Mouse (Mus musculus): Measurements from ENCODE around the gene Npsr1. TPM values are rescaled to one million over a fixed set of nuclear protein-coding genes. Genes with fewer than 3 reads are reported as not detected.

Npsr1 gene
- not detected in 2 replicates for polyA plus RNA-seq (2012; ENCODE audit: low replicate concordance)

DNA sequence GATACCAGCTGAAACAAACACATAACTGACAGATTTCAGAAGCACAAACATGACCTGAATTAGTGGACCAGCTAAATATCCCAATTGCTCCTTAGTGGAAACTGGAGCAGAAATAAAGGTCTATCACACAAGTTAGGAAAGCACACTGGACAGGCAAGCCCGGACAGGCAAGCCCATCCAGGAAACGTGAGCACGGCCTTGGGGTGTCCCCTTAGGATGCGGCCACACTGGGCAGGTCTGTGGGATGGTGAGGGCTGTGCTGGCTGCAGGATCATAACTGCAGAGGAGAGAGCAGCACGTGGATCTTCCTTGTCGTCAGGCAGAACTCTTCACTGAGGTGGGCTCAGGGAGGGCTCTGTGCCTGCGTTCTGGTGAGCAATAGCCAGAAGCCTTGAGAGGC is at the start of gene Npsr1:
Gene Npsr1, plus strand, starts transcription at position 301 of the 400 bp plus-strand sequence.

